Mouse (Mus musculus): ENCODE data around the gene Galc. TPM values are rescaled to one million over a fixed set of nuclear protein-coding genes. Genes with fewer than 3 reads are reported as not detected.
A peak's percentile ranks its signal among the peaks of the same experiment; 100 is the strongest.

The Galc gene
- polyA plus RNA-seq, 1 experiment from 2014 or later: 10.7 TPM

DNA sequence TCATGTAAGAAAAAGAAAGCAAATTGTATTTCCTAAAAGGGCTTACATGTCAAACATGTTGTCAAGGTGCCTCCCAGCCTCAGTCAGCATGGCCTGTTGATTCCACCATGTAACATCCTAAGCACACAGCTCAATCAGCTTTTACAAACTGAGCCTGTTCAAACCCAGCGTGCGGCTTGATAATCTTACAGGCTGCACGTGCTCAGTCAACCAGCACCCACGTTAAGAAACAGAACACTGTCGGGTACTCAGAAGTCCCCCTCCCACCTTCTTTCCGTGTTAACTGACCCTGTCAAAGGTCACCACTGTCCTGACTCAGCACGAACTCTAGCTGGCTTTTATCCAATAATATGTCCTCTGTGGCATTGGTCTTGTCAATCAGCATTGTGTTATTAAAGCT is 13.2 kb upstream of the Galc start:
- Histone ChIP-seq H3K27me3 (replicated peaks) (no peaks in the 10 kb centered on the region), H3K4me1 (no peaks in the 10 kb centered on the region), H3K9me3 (no peaks in the 10 kb centered on the region), H3K36me3 (replicated peaks) (no peaks in the 10 kb centered on the region), H3K4me2 (no peak overlapping the region), H3K9ac (no peak overlapping the region), H3K4me3 (no peak overlapping the region), H3K27ac (no peak overlapping the region)
- no peak for ATAC-seq (replicated peaks)
- WGBS: 45% methylated on average over 7 of the region's 7 CpGs

DNA sequence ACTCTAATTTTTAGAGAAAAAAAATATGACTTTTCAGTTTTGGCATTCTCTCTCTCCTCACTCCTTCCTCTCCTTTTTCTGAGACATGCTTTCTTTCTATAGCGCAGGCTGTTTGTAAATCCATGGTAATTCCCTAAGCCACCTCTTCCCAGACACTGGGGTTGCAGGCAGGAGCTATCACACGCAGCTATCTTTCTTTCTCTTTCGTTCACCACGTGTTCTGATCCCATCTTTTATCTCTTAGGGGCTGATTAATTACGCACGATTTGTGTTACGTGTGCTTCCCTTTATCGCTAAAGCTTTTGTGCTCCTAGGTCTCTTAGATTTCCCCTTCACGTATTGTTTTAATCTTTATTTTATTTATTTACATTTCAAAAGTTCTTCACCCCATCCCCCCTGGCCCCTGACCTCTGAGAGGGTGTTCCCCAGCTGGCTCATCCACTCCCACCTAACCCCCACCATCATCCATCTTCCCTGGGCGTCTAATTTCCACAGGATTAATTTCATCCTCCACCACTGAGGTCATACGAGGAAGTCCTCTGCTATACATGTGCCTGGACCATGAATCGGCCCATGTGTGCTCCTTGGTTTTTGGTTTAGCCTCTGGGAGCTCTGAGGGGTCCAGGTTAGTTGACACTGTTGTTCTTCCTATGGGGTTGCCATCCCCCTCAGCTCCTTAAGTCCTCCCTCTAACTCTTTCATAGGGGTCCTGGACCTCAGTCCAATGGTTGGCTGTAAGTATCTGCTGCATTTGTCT is 11.7 kb upstream of the Galc start:
- Histone ChIP-seq H3K36me3 (replicated peaks) (no peaks in the 10 kb centered on the region), H3K4me3 (no peak overlapping the region), H3K4me2 (no peak overlapping the region), H3K27me3 (replicated peaks) (no peaks in the 10 kb centered on the region), H3K27ac (no peak overlapping the region), H3K4me1 (no peaks in the 10 kb centered on the region), H3K9ac (no peak overlapping the region), H3K9me3 (no peaks in the 10 kb centered on the region)
- ATAC-seq (replicated peaks): no peak
- 54% methylated on average over 12 of the region's 12 CpGs for WGBS

DNA sequence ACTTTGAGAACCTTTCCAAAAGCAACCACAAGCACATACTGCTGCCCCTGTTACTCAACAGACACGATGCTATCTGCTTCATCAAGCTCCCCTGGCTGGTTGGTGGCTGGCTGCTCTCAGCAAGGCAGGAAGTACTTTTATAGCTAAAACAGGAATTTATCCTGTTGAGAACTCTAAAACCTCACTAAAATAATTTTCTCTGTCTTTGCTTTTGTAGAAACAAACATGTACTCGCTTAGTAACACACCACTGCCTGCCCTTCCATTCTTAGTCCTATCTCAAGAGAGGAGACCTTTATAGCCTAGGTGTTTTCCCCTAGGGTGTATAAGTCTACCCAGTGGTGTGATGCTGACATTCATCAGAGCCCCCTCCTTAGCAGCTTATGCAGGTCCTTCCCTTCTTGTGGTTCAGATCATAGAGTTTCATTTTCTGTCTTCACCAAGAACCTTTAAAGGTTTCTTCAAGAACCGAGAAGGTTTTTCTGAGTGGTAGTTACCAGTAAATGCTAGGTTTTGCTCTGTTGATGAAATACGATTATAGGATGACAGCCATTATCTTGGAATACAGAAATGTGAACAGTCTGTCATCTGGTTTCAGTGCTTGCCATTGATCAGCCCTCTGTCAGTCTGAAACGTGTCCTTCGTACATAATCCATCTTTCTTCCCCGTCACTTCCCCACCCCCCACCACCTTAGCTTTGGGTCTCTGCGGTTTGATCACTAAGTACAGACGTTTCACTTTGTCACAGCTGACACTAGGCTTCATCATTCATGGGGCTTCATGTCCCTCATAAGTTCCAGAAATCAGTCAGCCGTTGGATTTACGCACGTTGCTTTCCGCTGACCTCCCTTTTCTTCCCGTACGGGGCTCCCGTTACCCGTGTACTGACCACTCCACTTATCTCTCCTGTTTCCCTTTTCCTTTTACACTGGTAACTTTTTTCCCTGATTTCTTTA is 10.8 kb upstream of the Galc start:
- Histone ChIP-seq H3K4me3 (no peak overlapping the region), H3K4me2 (no peak overlapping the region), H3K9me3 (no peaks in the 10 kb centered on the region), H3K27me3 (replicated peaks) (no peaks in the 10 kb centered on the region), H3K4me1 (no peaks in the 10 kb centered on the region), H3K27ac (no peak overlapping the region), H3K36me3 (replicated peaks) (no peaks in the 10 kb centered on the region), H3K9ac (no peak overlapping the region)
- 76% methylated on average over 17 of the region's 17 CpGs for WGBS
- no peak for ATAC-seq (replicated peaks)

DNA sequence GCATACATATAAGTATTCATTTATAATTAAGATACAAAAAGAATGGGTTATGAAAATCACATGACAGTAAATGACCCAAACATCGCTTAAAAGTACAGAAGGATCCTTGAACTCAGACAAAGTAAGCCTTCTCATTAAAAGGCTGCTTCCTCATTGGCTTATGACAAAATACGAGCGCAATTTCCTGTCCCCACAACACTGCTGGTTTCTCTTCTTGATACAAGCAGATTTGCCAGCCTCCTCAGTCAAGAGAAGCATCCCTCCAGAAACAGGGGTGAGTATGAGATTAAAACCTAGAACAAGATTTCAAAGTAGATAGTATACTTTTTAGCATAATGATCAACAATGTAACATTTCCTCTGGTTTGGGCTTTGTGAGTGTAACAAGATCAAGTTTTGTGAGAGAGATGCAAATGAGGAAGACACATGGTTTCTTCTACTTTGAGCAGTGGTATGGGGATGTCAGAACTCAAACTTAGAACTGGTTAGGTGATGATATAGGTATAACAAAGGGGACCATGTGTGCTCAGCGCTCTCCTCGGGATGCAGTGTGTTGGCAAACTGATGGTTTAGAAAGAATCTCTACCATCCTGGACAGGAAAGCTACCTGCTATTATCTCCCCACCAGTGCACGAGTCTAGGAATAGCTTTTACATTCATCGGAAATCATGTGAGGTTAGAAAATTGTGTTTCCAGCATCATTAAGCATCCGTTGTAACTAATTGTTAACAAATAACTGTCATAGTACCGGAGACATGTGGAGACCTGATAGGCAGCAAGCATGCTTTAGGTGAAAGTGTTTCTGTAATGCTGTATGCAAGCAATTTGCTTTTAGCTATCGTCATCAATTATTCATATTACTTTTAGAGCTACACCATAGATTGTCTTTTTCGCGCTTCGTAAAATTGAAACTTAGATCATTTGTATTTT is 9.4 kb upstream of the Galc start, which contains the start of gene Gpr65:
Gene Gpr65 (plus strand): TSS at position 195 of the 929 bp plus-strand sequence.
- 89% methylated on average over 13 of the region's 13 CpGs for WGBS
- H3K4me3 ChIP-seq: no peak within 1 kb of the TSS
- H3K27me3 ChIP-seq (replicated peaks): no peaks in the 10 kb centered on the region
- ATAC-seq (replicated peaks): no peak
- H3K4me1 ChIP-seq: no peaks in the 10 kb centered on the region
- no peaks in the 10 kb centered on the region for H3K36me3 ChIP-seq (replicated peaks)
- H3K9me3 ChIP-seq: no peaks in the 10 kb centered on the region
- no peak within 1 kb of the TSS for H3K9ac ChIP-seq
- no peak within 1 kb of the TSS for H3K27ac ChIP-seq
- no peak within 1 kb of the TSS for H3K4me2 ChIP-seq

DNA sequence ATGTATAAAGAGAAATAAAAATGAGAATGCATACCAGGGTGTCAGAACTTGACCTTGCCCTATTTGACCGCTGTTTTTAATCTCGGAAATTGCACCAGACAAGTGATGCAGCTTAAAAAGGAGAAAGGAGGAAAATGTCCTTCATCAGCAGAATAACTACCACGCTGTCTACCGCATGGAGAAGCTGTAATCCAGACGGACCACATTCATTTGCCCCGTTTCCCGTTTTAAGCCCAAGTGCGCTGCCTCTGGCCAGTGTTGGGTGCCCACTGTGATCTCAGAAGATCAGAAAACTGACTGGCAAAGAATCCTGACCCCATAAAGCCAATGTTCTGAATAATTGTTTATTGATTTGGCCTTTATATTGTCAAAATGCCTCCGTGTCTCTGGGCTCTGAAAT is 6.4 kb upstream of the Galc start:
- H3K4me1 ChIP-seq: no peaks in the 10 kb centered on the region
- no peak overlapping the region for H3K4me2 ChIP-seq
- H3K9me3 ChIP-seq: no peaks in the 10 kb centered on the region
- no peak overlapping the region for H3K4me3 ChIP-seq
- no peaks in the 10 kb centered on the region for H3K36me3 ChIP-seq (replicated peaks)
- ATAC-seq (replicated peaks): no peak
- no peaks in the 10 kb centered on the region for H3K27me3 ChIP-seq (replicated peaks)
- WGBS: 88% methylated on average over 9 of the region's 9 CpGs
- no peak overlapping the region for H3K9ac ChIP-seq
- no peak overlapping the region for H3K27ac ChIP-seq

DNA sequence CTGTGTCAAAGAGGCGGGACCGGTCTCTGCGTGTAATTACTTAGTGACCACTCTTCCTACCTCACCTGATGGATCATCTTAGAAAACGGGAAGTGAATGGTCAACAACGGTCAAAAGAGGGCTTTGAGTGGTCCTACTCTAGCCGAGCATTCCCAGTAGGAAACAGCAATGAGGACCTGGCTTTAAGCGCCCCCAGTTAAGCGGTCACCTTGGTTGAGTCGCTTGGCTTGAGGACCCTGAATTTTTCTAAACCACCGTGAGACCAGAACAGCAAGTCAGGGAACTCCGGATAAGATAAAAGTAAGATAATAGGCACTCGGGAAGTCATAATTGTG is 226 bp upstream of the Galc start:
- WGBS: 5% methylated on average over 12 of the region's 12 CpGs
- H3K9me3 ChIP-seq: no peaks in the 10 kb centered on the region

DNA sequence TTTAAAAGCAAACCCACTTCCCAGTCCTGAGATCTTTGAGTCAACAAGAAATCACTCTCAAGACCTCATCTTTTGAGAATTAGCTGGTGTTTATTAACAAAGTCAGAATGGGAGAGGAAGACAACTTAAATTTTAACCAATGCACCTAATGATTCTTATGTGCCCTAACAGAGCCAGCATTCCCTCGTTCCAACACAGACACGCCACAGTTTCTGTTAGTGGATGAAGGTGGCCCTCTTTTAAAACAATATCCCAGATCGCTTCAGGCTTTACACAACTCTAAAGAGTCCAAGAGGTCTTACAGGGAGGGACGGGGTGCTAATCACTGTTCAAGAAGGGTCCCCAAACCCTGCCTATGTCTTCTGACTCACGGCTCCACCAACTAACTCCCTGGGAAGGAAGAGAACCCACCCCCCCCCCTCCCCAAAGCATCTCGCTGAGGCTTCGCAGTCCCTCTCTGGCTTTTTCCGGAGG is 851 bp downstream of the Galc start:
- Histone ChIP-seq H3K9me3 (no peaks in the 10 kb centered on the region), H3K9ac (peak overlapping the region; percentile 78), H3K4me3 (peak overlapping the region; percentile 61), H3K36me3 (replicated peaks) (no peaks in the 10 kb centered on the region), H3K4me2 (peak overlapping the region; percentile 69), H3K27me3 (replicated peaks) (no peaks in the 10 kb centered on the region), H3K27ac (peak overlapping the region; percentile 94), H3K4me1 (peaks cover 15% of the 10 kb centered on the region)
- no peak; the same call in 1 of the 2 replicates for ATAC-seq (replicated peaks)
- WGBS: under 1% methylated on average over 8 of the region's 8 CpGs

More for the DNA sequence above, 226 bp upstream of the Galc start:
- H3K4me1 ChIP-seq: peaks cover 15% of the 10 kb centered on the region
- H3K36me3 ChIP-seq (replicated peaks): no peaks in the 10 kb centered on the region
- H3K27me3 ChIP-seq (replicated peaks): no peaks in the 10 kb centered on the region
- H3K27ac ChIP-seq: peak overlapping the region; percentile 94
- peak overlapping the region; percentile 78 for H3K9ac ChIP-seq
- H3K4me3 ChIP-seq: peak overlapping the region; percentile 61
- H3K4me2 ChIP-seq: peak overlapping the region; percentile 69
- ATAC-seq (replicated peaks): no peak; the same call in 1 of the 2 replicates

DNA sequence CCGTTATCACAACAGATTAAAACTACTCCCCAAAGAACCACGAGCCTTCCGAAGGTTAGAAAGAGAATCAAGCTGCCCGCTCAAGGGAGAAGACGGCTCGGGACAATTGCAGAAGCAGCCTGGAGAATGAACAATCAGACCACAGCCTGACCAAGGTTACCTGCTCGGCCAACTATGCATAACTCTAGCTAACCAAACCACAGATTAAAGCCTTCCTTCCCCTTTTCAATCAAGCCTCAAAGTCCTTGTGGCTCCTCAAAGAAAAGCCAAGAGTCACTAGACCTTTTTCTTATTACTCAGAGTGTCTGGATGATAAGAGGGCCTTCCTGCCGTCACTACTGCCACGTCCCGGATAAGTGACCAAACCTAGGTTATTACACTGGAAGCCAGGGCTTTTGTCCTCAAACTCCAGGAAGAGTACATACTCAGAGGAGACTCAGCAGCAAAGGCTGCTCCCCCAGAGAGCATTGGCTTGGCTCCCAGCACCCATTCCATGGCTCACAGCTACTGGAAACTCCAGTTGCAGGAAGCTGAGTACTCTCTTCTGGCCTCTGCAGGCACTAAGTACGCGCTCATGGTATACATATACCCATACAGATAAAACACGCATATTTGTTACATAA is 3.8 kb downstream of the Galc start:
- Histone ChIP-seq H3K9ac (no peak overlapping the region), H3K27ac (no peak overlapping the region), H3K9me3 (no peaks in the 10 kb centered on the region), H3K4me1 (peaks cover 15% of the 10 kb centered on the region), H3K4me3 (no peak overlapping the region), H3K36me3 (replicated peaks) (no peaks in the 10 kb centered on the region), H3K27me3 (replicated peaks) (no peaks in the 10 kb centered on the region), H3K4me2 (no peak overlapping the region)
- no peak for ATAC-seq (replicated peaks)
- whole genome bisulfite sequencing: 84% methylated on average over 13 of the region's 13 CpGs

DNA sequence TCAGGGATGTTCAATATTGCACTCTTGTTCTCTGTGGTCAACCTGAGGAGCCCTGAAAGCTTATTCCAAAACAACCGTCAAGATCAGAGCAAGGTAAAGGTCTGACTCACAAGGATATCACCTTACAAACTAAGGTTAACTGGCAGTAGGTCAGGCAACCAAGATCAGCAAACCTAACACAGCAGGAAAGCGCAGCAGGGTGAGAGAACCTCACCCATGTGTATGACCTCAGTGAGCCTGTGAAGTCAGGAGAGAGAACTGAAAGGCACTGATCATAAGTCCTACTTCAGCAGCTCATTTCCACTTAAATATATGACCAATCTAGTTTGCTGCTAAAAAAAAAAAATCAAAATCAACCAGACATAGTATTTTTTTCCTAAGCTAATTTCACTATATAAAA is 6.8 kb downstream of the Galc start:
- no peak for ATAC-seq (replicated peaks)
- Histone ChIP-seq H3K4me2 (no peak overlapping the region), H3K4me1 (peaks cover 3% of the 10 kb centered on the region), H3K36me3 (replicated peaks) (no peaks in the 10 kb centered on the region), H3K27ac (no peak overlapping the region), H3K4me3 (no peak overlapping the region), H3K27me3 (replicated peaks) (no peaks in the 10 kb centered on the region), H3K9me3 (no peaks in the 10 kb centered on the region), H3K9ac (no peak overlapping the region)
- 87% methylated on average over 2 of the region's 2 CpGs for WGBS

DNA sequence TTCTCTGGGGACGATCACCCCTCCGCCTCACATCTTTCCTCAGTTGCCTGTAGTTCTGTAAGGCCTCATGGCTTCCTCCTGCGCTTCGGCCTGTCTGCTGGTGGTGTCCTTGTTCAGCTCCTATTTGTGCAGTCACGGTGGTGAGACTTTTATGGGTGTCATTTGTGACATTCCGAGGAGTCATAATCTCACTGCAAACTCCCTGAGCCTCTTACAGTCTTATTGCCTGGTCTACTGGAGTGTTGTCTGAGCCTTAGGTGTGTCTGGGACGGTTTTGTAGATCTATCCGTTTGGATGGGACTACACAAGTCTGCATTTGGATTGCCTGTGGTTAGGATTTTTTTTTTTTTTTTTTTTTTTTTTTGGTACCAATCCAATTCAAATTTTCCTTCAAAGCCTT is 8.9 kb downstream of the Galc start:
- H3K9ac ChIP-seq: no peak overlapping the region
- H3K27ac ChIP-seq: no peak overlapping the region
- H3K4me3 ChIP-seq: no peak overlapping the region
- no peak for ATAC-seq (replicated peaks)
- 93% methylated on average over 8 of the region's 8 CpGs for WGBS
- no peaks in the 10 kb centered on the region for H3K4me1 ChIP-seq
- H3K27me3 ChIP-seq (replicated peaks): no peaks in the 10 kb centered on the region
- H3K9me3 ChIP-seq: no peaks in the 10 kb centered on the region
- H3K36me3 ChIP-seq (replicated peaks): no peaks in the 10 kb centered on the region
- no peak overlapping the region for H3K4me2 ChIP-seq

DNA sequence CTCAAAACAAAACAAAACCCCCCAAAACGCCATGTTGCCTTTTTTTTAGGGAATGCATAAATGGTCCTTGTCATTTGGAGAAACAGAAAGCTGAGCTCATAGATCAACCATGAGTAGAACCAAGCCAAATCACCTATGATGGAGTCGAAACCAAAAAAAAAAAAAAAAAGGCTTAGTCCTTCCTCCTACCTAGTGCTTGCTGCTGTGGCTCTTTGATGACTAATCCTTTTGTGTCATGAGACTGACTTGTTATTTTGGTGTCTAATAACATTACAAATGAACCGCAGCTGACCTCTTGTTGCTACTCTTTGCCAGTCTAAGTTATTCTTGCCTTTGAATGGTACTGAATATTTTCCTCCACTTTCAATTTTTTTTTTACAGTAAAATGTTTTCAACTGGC is 9.6 kb downstream of the Galc start:
- Histone ChIP-seq H3K36me3 (replicated peaks) (no peaks in the 10 kb centered on the region), H3K27ac (no peak overlapping the region), H3K4me1 (no peaks in the 10 kb centered on the region), H3K27me3 (replicated peaks) (no peaks in the 10 kb centered on the region), H3K4me2 (no peak overlapping the region), H3K9ac (no peak overlapping the region), H3K4me3 (no peak overlapping the region), H3K9me3 (no peaks in the 10 kb centered on the region)
- WGBS: 58% methylated on average over 3 of the region's 3 CpGs
- ATAC-seq (replicated peaks): no peak

Measured in midbrain, embryonic 15.5 days (tissue).